Mouse (Mus musculus) MEL (cell line): ENCODE results near the gene Dusp10.

ENCODE experiments used
- CTCF ChIP-seq, 3 experiments: IDR thresholded peaks in 2 of 3; conservative IDR thresholded peaks in 1 of 3; 2 replicates each; pipeline ENCODE4 v1.5.1; 2011 to 2012; ENCODE audit warnings: low read length in 3 of 3, low read depth in 2 of 3, mild to moderate bottlenecking in 2 of 3, improper control_type of control experiment in 1 of 3, inconsistent platforms in 1 of 3, mixed read lengths in 1 of 3, moderate library complexity in 1 of 3; ENCODE audit not compliant: control insufficient read depth in 1 of 3, insufficient read depth in 1 of 3, poor library complexity in 1 of 3, severe bottlenecking in 1 of 3
- TCF12 ChIP-seq: IDR thresholded peaks from 2 replicates; pipeline ENCODE4 v1.6.1; 2014; ENCODE audit warnings: low read depth, mild to moderate bottlenecking, inconsistent platforms, low read length, improper control_type of control experiment, moderate library complexity

DNA sequence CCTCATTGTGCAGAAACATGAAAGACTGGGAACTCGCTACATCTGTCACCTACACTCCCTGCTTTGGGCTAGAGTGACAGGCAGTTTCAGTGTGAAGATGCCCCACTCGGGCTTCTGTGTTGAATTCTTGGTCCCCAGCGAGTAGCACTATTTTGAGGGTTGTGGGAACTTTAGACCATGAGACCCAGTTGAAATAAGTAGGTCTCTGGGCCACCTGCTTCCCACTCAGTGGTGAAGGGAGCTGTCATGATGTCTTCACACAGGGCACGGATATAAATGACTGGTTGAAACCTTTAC, 88.6 kb downstream of the Dusp10 start:
- TF ChIP-seq CTCF (IDR thresholded peaks at IDR 0.05 in 2 of 3, conservative IDR thresholded peaks at IDR 0.05 in 1 of 3; ENCODE audit: control insufficient read depth in 1 of 3, insufficient read depth in 1 of 3, low read depth in 2 of 3, low read length in 3 of 3, poor library complexity in 1 of 3, severe bottlenecking in 1 of 3): no peak
- no peak for TF ChIP-seq TCF12
